Mouse (Mus musculus): ENCODE results near the gene Rbfox1. TPM values are rescaled to one million over a fixed set of nuclear protein-coding genes. Genes with fewer than 3 reads are reported as not detected.

The Rbfox1 gene
- polyA plus RNA-seq, 1 experiment from 2014 or later = 4.6 TPM

DNA sequence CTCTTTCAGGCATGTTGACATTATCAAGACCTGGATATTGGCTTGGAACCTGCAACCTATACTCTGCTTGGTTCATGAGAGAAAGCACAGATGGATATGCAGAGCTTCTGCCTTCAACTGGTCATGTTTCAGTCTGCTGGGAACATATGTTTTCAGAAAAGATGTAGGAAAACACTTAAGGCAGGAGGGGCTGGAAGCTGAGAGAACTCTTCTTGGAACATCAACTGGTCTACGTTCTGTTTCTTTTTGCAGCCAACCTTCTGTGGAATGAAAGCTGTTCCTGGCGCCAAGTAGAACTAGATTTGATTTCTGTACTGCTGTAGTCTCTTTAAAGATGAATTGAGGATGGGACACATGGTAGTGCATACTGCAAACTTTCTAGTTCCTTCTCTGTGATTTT lies 851.4 kb downstream of the Rbfox1 start:
- 92% methylated on average over 2 of the region's 2 CpGs for WGBS
- no peaks in the 10 kb centered on the region for H3K27me3 ChIP-seq (ENCODE audit: control insufficient read depth, insufficient read depth, low read length)
- no peaks in the 10 kb centered on the region for H3K9me3 ChIP-seq (ENCODE audit: control insufficient read depth, low read length)
- DNase-seq (ENCODE audit: low spot score) (no peak), ATAC-seq (replicated peaks; ENCODE audit: low FRiP score) (no peak)
- H3K4me3 ChIP-seq (ENCODE audit: low read depth, low read length) = no peak overlapping the region
- no peaks in the 10 kb centered on the region for H3K4me1 ChIP-seq (replicated peaks; ENCODE audit: control insufficient read depth, insufficient read depth, low read length)
- no peaks in the 10 kb centered on the region for H3K36me3 ChIP-seq (ENCODE audit: control insufficient read depth, insufficient read depth, low read length)
- H3K9ac ChIP-seq (ENCODE audit: low read length) = no peak overlapping the region
- no peak overlapping the region for H3K4me2 ChIP-seq (ENCODE audit: low read depth, low read length, severe bottlenecking)
- no peak overlapping the region for H3K27ac ChIP-seq (ENCODE audit: low read depth, low read length)

DNA sequence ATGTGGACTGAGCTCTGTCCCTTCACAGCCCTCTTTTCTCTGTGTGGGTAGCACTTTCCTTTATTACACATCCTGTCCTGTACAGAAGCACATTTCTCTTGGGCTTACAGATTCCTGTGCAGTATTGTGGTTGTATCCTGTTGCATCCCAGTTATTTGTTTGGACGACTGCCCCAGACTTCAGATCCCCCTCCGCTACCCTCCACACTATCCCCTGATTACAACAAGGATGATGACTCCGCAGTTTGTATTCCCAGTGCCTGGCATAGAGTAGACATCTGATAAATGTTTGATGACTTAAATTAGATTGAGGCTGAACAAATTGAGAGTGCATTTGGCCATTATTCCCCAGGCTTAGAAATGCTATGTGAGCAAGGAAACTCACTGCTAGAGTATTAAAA lies 851.8 kb downstream of the Rbfox1 start:
- no peak overlapping the region for H3K4me3 ChIP-seq (ENCODE audit: low read depth, low read length)
- no peak for ATAC-seq (replicated peaks; ENCODE audit: low FRiP score)
- DNase-seq (ENCODE audit: low spot score) = no peak
- no peaks in the 10 kb centered on the region for H3K36me3 ChIP-seq (ENCODE audit: control insufficient read depth, insufficient read depth, low read length)
- WGBS = 85% methylated on average over 3 of the region's 3 CpGs
- no peak overlapping the region for H3K9ac ChIP-seq (ENCODE audit: low read length)
- no peaks in the 10 kb centered on the region for H3K4me1 ChIP-seq (replicated peaks; ENCODE audit: control insufficient read depth, insufficient read depth, low read length)
- H3K9me3 ChIP-seq (ENCODE audit: control insufficient read depth, low read length) = no peaks in the 10 kb centered on the region
- no peak overlapping the region for H3K27ac ChIP-seq (ENCODE audit: low read depth, low read length)
- no peaks in the 10 kb centered on the region for H3K27me3 ChIP-seq (ENCODE audit: control insufficient read depth, insufficient read depth, low read length)
- no peak overlapping the region for H3K4me2 ChIP-seq (ENCODE audit: low read depth, low read length, severe bottlenecking)

DNA sequence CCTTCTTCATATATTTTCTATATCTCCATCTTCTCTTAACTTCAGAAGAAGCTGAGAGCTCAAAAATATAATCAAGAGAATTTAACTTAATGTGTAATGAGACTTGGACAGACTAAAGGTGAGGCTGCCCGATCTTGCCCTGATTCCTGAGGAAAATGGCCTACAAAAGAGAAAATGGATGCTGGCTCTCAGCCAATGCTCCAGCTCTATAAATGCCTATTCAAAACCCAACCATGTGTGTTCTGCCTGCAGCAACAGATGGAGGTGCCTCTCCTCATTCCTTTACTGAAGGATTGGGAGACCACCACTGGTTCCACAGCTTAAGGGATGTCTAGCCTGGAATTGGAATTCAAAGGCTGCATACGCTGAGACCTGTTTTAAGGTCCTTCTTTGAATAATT lies 861.0 kb downstream of the Rbfox1 start:
- DNase-seq (ENCODE audit: low spot score) = no peak
- Histone ChIP-seq H3K9me3 (ENCODE audit: control insufficient read depth, low read length) (no peaks in the 10 kb centered on the region), H3K27me3 (ENCODE audit: control insufficient read depth, insufficient read depth, low read length) (no peaks in the 10 kb centered on the region), H3K4me1 (replicated peaks; ENCODE audit: control insufficient read depth, insufficient read depth, low read length) (no peaks in the 10 kb centered on the region), H3K27ac (ENCODE audit: low read depth, low read length) (no peak overlapping the region), H3K9ac (ENCODE audit: low read length) (no peak overlapping the region), H3K4me2 (ENCODE audit: low read depth, low read length, severe bottlenecking) (no peak overlapping the region), H3K36me3 (ENCODE audit: control insufficient read depth, insufficient read depth, low read length) (no peaks in the 10 kb centered on the region), H3K4me3 (ENCODE audit: low read depth, low read length) (no peak overlapping the region)
- ATAC-seq (replicated peaks; ENCODE audit: low FRiP score) = no peak
- 80% methylated on average over 2 of the region's 2 CpGs for WGBS

DNA sequence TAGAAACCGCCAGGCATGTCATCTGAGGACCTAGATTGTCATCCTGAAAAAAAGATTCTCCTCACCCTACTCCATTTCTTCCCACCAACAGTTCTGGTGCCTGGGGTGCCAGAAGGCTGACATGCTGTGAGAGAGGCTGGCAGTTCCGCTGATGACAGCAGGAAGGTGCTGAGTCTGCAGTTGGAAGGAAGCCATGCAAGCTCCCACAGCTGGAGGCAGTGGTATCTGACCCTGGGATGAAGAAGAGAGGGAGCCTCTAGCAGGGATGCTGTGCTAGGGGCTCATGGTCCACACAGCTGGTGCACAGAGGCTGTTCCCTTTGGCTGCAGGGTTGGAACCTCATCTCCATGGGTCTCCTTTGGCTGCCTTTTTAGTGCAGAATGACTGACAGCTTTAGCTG lies 865.3 kb downstream of the Rbfox1 start:
- no peak for ATAC-seq (replicated peaks; ENCODE audit: low FRiP score)
- H3K36me3 ChIP-seq (ENCODE audit: control insufficient read depth, insufficient read depth, low read length) = no peaks in the 10 kb centered on the region
- no peak for DNase-seq (ENCODE audit: low spot score)
- H3K27ac ChIP-seq (ENCODE audit: low read depth, low read length) = no peak overlapping the region
- H3K4me1 ChIP-seq (replicated peaks; ENCODE audit: control insufficient read depth, insufficient read depth, low read length) = no peaks in the 10 kb centered on the region
- H3K4me3 ChIP-seq (ENCODE audit: low read depth, low read length) = no peak overlapping the region
- WGBS = 65% methylated on average over 2 of the region's 2 CpGs
- H3K9ac ChIP-seq (ENCODE audit: low read length) = no peak overlapping the region
- H3K4me2 ChIP-seq (ENCODE audit: low read depth, low read length, severe bottlenecking) = no peak overlapping the region
- H3K9me3 ChIP-seq (ENCODE audit: control insufficient read depth, low read length) = no peaks in the 10 kb centered on the region
- H3K27me3 ChIP-seq (ENCODE audit: control insufficient read depth, insufficient read depth, low read length) = no peaks in the 10 kb centered on the region

DNA sequence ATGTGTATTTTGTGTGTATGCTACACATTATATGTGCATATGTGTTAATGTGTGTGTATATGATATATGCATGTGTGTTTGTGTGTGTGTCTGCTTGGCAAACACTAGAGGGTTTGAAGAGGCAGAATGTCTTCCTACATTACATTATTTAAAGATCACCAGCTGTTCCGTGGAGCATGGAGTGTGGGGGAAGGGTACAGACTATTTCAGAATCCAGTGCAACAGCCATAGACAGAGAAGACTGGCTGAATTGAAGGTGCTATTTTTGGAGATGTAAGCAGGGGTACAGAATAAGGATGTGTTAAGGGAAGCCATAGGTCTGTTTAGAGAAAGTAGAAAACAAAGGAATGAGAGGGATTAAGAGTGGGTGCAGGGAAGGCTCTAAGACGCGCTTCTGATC lies 869.7 kb downstream of the Rbfox1 start:
- H3K36me3 ChIP-seq (ENCODE audit: control insufficient read depth, insufficient read depth, low read length) = no peaks in the 10 kb centered on the region
- DNase-seq (ENCODE audit: low spot score) (no peak), ATAC-seq (replicated peaks; ENCODE audit: low FRiP score) (no peak)
- no peaks in the 10 kb centered on the region for H3K4me1 ChIP-seq (replicated peaks; ENCODE audit: control insufficient read depth, insufficient read depth, low read length)
- H3K4me2 ChIP-seq (ENCODE audit: low read depth, low read length, severe bottlenecking) = no peak overlapping the region
- no peak overlapping the region for H3K9ac ChIP-seq (ENCODE audit: low read length)
- no peaks in the 10 kb centered on the region for H3K9me3 ChIP-seq (ENCODE audit: control insufficient read depth, low read length)
- no peaks in the 10 kb centered on the region for H3K27me3 ChIP-seq (ENCODE audit: control insufficient read depth, insufficient read depth, low read length)
- WGBS = 66% methylated on average over 3 of the region's 3 CpGs
- H3K4me3 ChIP-seq (ENCODE audit: low read depth, low read length) = no peak overlapping the region
- H3K27ac ChIP-seq (ENCODE audit: low read depth, low read length) = no peak overlapping the region

DNA sequence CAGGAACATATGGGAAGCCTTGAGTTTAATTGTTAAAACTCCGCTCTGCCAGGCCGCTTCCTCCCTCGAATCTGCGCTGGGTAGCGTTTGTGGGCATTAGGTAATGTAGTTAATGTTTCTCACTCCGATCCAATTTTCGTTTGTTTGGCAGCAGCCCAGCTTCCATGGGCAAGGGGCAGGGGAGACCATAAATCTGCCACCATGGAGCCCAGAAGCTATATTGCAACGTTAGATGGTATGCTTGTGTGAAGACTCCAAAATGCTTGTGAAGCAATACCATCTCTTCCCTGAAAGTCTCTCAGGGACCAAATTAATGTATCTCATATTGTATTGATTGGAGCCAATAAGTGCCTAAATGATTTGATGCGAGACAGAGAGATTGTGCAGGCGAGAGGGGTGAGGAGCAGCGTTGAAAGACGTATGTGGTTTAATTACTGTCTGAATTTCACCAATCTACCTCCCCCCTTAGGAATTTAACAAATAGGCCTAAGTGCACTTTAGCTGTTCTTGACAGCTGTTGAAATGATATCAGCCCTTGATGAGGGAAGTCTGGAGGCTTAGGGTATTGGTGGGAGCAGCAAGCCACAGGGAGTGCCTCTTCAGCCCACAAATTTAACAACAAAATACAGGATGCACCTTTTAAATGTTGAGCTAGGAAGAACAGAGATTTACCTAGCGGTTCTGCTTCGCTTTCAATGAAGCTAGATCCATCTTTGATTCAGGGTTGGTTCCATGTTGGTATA lies 884.5 kb downstream of the Rbfox1 start:
- WGBS = 82% methylated on average over 14 of the region's 14 CpGs
- no peaks in the 10 kb centered on the region for H3K27me3 ChIP-seq (ENCODE audit: control insufficient read depth, insufficient read depth, low read length)
- no peaks in the 10 kb centered on the region for H3K36me3 ChIP-seq (ENCODE audit: control insufficient read depth, insufficient read depth, low read length)
- no peaks in the 10 kb centered on the region for H3K4me1 ChIP-seq (replicated peaks; ENCODE audit: control insufficient read depth, insufficient read depth, low read length)
- H3K4me3 ChIP-seq (ENCODE audit: low read depth, low read length) = no peak overlapping the region
- H3K4me2 ChIP-seq (ENCODE audit: low read depth, low read length, severe bottlenecking) = no peak overlapping the region
- no peak overlapping the region for H3K27ac ChIP-seq (ENCODE audit: low read depth, low read length)
- no peak for DNase-seq (ENCODE audit: low spot score)
- H3K9me3 ChIP-seq (ENCODE audit: control insufficient read depth, low read length) = no peaks in the 10 kb centered on the region
- ATAC-seq (replicated peaks; ENCODE audit: low FRiP score) = no peak
- H3K9ac ChIP-seq (ENCODE audit: low read length) = no peak overlapping the region

DNA sequence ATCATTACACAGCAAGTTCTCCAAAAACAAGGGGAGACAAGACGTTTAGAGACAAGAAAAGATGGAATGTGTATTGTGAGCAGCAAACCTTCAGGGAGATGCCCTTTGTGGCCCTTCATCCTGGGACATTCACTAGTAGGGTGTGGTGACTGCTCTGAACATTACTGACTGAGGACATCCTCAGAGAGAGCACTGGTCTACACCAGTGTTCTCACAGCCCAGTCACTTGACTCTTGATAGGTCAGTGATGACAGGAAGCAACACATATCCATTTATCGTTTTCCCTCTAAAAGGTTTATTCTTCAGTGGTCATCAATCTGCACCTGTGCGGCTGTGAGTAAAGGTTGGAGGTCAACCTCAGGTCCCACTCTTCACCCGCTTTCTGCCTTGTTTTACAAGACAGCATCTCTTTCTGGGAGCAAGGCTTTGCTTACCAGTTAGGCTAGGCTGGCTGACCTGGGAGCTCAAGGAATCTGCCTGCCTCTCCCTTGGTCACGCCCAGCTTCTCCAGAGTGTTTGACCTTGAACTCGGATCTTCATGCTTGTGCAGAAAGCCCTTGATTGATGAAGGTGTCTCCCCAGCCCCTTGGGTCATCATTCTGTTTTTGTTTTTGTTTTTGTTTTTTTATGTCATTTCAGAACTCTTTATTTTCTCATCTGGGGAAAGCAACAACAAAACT lies 892.5 kb downstream of the Rbfox1 start:
- Histone ChIP-seq H3K27ac (ENCODE audit: low read depth, low read length) (no peak overlapping the region), H3K4me1 (replicated peaks; ENCODE audit: control insufficient read depth, insufficient read depth, low read length) (no peaks in the 10 kb centered on the region), H3K36me3 (ENCODE audit: control insufficient read depth, insufficient read depth, low read length) (no peaks in the 10 kb centered on the region), H3K4me2 (ENCODE audit: low read depth, low read length, severe bottlenecking) (no peak overlapping the region), H3K9me3 (ENCODE audit: control insufficient read depth, low read length) (no peaks in the 10 kb centered on the region), H3K27me3 (ENCODE audit: control insufficient read depth, insufficient read depth, low read length) (no peaks in the 10 kb centered on the region), H3K9ac (ENCODE audit: low read length) (no peak overlapping the region), H3K4me3 (ENCODE audit: low read depth, low read length) (no peak overlapping the region)
- WGBS = 83% methylated on average over 6 of the region's 6 CpGs
- no peak for DNase-seq (ENCODE audit: low spot score)
- ATAC-seq (replicated peaks; ENCODE audit: low FRiP score) = no peak

DNA sequence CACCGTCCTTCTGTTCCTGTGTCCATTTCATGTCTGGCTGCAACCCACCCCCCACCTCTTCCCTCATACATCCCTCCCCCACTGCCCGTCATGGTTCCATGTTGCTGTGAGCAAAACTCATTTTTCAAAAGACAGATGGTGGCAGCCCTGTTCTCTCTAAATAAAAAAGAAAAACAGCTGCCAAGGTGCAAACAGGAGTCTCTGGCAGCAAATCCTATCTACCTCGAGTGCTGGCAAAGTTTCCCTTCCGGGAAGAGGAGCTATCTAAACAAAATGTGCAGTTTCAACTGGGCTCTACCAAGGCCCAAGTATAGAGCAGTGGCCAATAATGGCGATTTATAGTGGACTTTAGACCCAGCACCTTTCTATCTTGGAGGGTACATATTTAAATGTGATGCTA lies 899.0 kb downstream of the Rbfox1 start:
- H3K27me3 ChIP-seq (ENCODE audit: control insufficient read depth, insufficient read depth, low read length) = no peaks in the 10 kb centered on the region
- no peaks in the 10 kb centered on the region for H3K9me3 ChIP-seq (ENCODE audit: control insufficient read depth, low read length)
- H3K36me3 ChIP-seq (ENCODE audit: control insufficient read depth, insufficient read depth, low read length) = no peaks in the 10 kb centered on the region
- H3K27ac ChIP-seq (ENCODE audit: low read depth, low read length) = no peak overlapping the region
- no peak overlapping the region for H3K4me3 ChIP-seq (ENCODE audit: low read depth, low read length)
- H3K9ac ChIP-seq (ENCODE audit: low read length) = no peak overlapping the region
- H3K4me2 ChIP-seq (ENCODE audit: low read depth, low read length, severe bottlenecking) = no peak overlapping the region
- no peak for ATAC-seq (replicated peaks; ENCODE audit: low FRiP score)
- no peak for DNase-seq (ENCODE audit: low spot score)
- WGBS = 89% methylated on average over 5 of the region's 5 CpGs
- H3K4me1 ChIP-seq (replicated peaks; ENCODE audit: control insufficient read depth, insufficient read depth, low read length) = no peaks in the 10 kb centered on the region

DNA sequence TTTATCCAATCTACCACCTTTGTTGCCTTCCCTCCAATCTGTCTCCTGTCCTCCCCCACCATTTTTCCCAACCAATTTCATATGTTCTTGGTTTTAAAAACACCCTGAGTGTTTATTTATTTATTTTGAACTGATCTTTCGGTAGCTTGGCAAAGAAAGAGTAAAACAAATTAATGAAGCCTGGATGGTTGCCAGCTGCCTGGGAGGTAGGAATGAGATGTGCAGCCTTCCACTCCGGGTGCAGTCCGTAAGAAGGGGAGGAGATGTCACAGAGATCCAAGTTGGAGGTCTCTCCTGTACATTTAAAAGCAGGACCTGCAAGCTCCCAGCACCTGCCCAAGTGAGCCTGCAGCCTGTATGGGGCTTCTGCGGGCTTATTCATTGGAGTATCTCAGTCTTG lies 899.9 kb downstream of the Rbfox1 start:
- ATAC-seq (replicated peaks; ENCODE audit: low FRiP score) (no peak), DNase-seq (ENCODE audit: low spot score) (no peak)
- no peak overlapping the region for H3K9ac ChIP-seq (ENCODE audit: low read length)
- H3K27ac ChIP-seq (ENCODE audit: low read depth, low read length) = no peak overlapping the region
- no peak overlapping the region for H3K4me2 ChIP-seq (ENCODE audit: low read depth, low read length, severe bottlenecking)
- no peaks in the 10 kb centered on the region for H3K4me1 ChIP-seq (replicated peaks; ENCODE audit: control insufficient read depth, insufficient read depth, low read length)
- H3K4me3 ChIP-seq (ENCODE audit: low read depth, low read length) = no peak overlapping the region
- H3K9me3 ChIP-seq (ENCODE audit: control insufficient read depth, low read length) = no peaks in the 10 kb centered on the region
- WGBS = 74% methylated on average over 4 of the region's 4 CpGs
- no peaks in the 10 kb centered on the region for H3K36me3 ChIP-seq (ENCODE audit: control insufficient read depth, insufficient read depth, low read length)
- no peaks in the 10 kb centered on the region for H3K27me3 ChIP-seq (ENCODE audit: control insufficient read depth, insufficient read depth, low read length)

Measured in forebrain, embryonic 11.5 days (tissue).